In the genomic region with DNA sequence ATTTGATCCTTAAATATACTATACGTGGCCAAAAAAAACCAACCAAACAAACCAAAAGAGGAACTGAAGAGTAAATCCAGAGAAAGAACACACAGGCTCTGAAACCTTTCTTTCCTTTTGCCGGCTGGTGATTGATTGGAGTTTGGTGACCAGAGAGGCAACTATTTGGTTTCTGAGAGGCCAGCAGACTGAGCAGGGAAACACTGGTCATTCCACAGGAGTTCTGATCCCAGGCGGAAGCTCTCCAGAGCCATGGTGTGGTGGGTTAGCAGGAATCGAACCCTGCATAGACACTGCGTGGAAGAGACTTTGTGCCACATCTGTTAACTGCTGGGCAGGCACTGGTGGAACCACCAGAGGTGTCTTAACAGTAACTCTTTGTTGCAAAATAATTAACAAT, we compare ENCODE assay signal across 32 mouse cellular contexts.
"Had no signal": no experiment of that assay in that cellular context is flagged by ENCODE, and none has a peak within 500 bp of the region (broad histone marks: within the 10 kb centered on the region; RNA-seq: fewer than 3 reads in every experiment).

No protein-coding gene starts in this region.

- H3K9me3 ChIP-seq: limb, embryonic 10.5 days; limb, embryonic 12.5 days; limb, embryonic 13.5 days; limb, embryonic 15.5 days; liver, embryonic 12.5 days; liver, embryonic 13.5 days; liver, embryonic 15.5 days; lung, embryonic 15.5 days; megakaryocyte, embryonic 14.5 days; midbrain, embryonic 10.5 days; midbrain, embryonic 12.5 days; midbrain, embryonic 13.5 days; midbrain, embryonic 15.5 days; neural tube, embryonic 12.5 days had no signal

- H3K4me3 ChIP-seq: left cerebral cortex, adult 2 months; limb, embryonic 10.5 days; limb, embryonic 12.5 days; limb, embryonic 13.5 days; limb, embryonic 15.5 days; liver, embryonic 12.5 days; liver, embryonic 13.5 days; liver, embryonic 15.5 days; lung, embryonic 15.5 days; megakaryocyte, embryonic 14.5 days; midbrain, embryonic 10.5 days; midbrain, embryonic 12.5 days; midbrain, embryonic 13.5 days; midbrain, embryonic 15.5 days; myocyte; neural tube, embryonic 12.5 days had no signal

- DNase-seq: left cerebral cortex, postnatal 4 days; liver; liver, embryonic 13.5 days; liver, postnatal 0 days; lung, adult 18-20 months; lung, adult 2 months; lung, embryonic 14.5 days; lung, postnatal 10 days; lung, postnatal 14 days; lung, postnatal 36 days; lung, postnatal 4 days; midbrain, embryonic 14.5 days had no signal

- H3K27ac ChIP-seq: left cerebral cortex, adult 2 months; limb, embryonic 10.5 days; limb, embryonic 12.5 days; limb, embryonic 13.5 days; limb, embryonic 15.5 days; liver, embryonic 12.5 days; liver, embryonic 13.5 days; liver, embryonic 14.5 days; liver, embryonic 15.5 days; lung, embryonic 15.5 days; macrophage; midbrain, embryonic 10.5 days; midbrain, embryonic 12.5 days; midbrain, embryonic 13.5 days; midbrain, embryonic 15.5 days; neural tube, embryonic 12.5 days had no signal

- ATAC-seq: liver, embryonic 12.5 days; liver, postnatal 0 days; lung, postnatal 0 days; midbrain, embryonic 13.5 days; midbrain, embryonic 15.5 days; midbrain, embryonic 16.5 days had no signal

- H3K9ac ChIP-seq: limb, embryonic 12.5 days; limb, embryonic 13.5 days; limb, embryonic 15.5 days; liver, embryonic 12.5 days; liver, embryonic 13.5 days; liver, embryonic 14.5 days; liver, embryonic 15.5 days; liver, postnatal 0 days; lung, embryonic 14.5 days; lung, embryonic 15.5 days; midbrain, embryonic 12.5 days; midbrain, embryonic 13.5 days; midbrain, embryonic 15.5 days; neural tube, embryonic 12.5 days had no signal

- H3K4me1 ChIP-seq: limb, embryonic 10.5 days; limb, embryonic 12.5 days; limb, embryonic 13.5 days; limb, embryonic 15.5 days; liver, embryonic 12.5 days; liver, embryonic 13.5 days; lung, embryonic 15.5 days; midbrain, embryonic 10.5 days; midbrain, embryonic 12.5 days; midbrain, embryonic 13.5 days; midbrain, embryonic 15.5 days; neural tube, embryonic 12.5 days had no signal

- H3K27me3 ChIP-seq: limb, embryonic 12.5 days; limb, embryonic 13.5 days; limb, embryonic 15.5 days; liver, embryonic 12.5 days; liver, embryonic 13.5 days; liver, embryonic 15.5 days; lung, embryonic 15.5 days; megakaryocyte, embryonic 14.5 days; midbrain, embryonic 12.5 days; midbrain, embryonic 13.5 days; midbrain, embryonic 15.5 days; neural tube, embryonic 12.5 days had no signal

- H3K4me2 ChIP-seq: limb, embryonic 12.5 days; limb, embryonic 13.5 days; limb, embryonic 15.5 days; liver, embryonic 11.5 days; liver, embryonic 12.5 days; liver, embryonic 13.5 days; liver, embryonic 15.5 days; lung, embryonic 14.5 days; lung, embryonic 15.5 days; midbrain, embryonic 12.5 days; midbrain, embryonic 13.5 days; midbrain, embryonic 15.5 days; neural tube, embryonic 12.5 days had no signal
